Mouse (Mus musculus) stomach, postnatal 0 days (tissue): ENCODE results near the gene Paqr7. TPM values are rescaled to one million over a fixed set of nuclear protein-coding genes. Genes with fewer than 3 reads are reported as not detected.

Experiments used
- ATAC-seq: fragments of 200-750 bp; cut with Nextera tagmentation; 2 replicates; pipeline ENCODE4 v1.8.0; 2017; ENCODE audit not compliant: low FRiP score, low TSS enrichment
- DNase-seq: peaks from one replicate; pipeline ENCODE4 v3.0.0-alpha.2; 2016; ENCODE audit warnings: low spot score
- H3K27ac ChIP-seq: fragments of 300-500 bp; sonication (generic); replicated peaks from 2 replicates; pipeline ENCODE4 v1.5.1; 2014; ENCODE audit warnings: mild to moderate bottlenecking, control low read depth
- H3K27me3 ChIP-seq: fragments of 300-500 bp; sonication (generic); 2 replicates; pipeline ENCODE4 v1.6.1; 2014; ENCODE audit warnings: low read length; ENCODE audit not compliant: control insufficient read depth, insufficient read depth
- H3K36me3 ChIP-seq: fragments of 300-500 bp; sonication (generic); 2 replicates; pipeline ENCODE4 v1.6.1; 2014; ENCODE audit warnings: low read length, mixed read lengths; ENCODE audit not compliant: control insufficient read depth, insufficient read depth
- H3K4me1 ChIP-seq: fragments of 300-500 bp; sonication (generic); replicated peaks from 2 replicates; pipeline ENCODE4 v1.6.1; 2014; ENCODE audit warnings: antibody characterized with exemption; ENCODE audit not compliant: control insufficient read depth, insufficient read depth
- H3K4me2 ChIP-seq: fragments of 300-500 bp; sonication (generic); replicated peaks from 2 replicates; pipeline ENCODE4 v1.6.1; 2014; ENCODE audit warnings: low read depth, mild to moderate bottlenecking, control low read depth, moderate library complexity
- H3K4me3 ChIP-seq: fragments of 300-500 bp; sonication (generic); 2 replicates; pipeline ENCODE4 v1.5.1; 2014; ENCODE audit warnings: low read depth, low read length, control low read depth
- H3K9ac ChIP-seq: fragments of 300-500 bp; sonication (generic); 2 replicates; pipeline ENCODE4 v1.6.1; 2014; ENCODE audit warnings: mild to moderate bottlenecking, low read length, control low read depth, mixed read lengths
- H3K9me3 ChIP-seq: fragments of 300-500 bp; sonication (generic); 2 replicates; pipeline ENCODE4 v1.6.1; 2016; ENCODE audit warnings: low read length; ENCODE audit not compliant: control insufficient read depth
- CTCF ChIP-seq: IDR thresholded peaks from 2 replicates; pipeline ENCODE4 v1.5.1; 2016; ENCODE audit warnings: antibody characterized with exemption, low read depth, mild to moderate bottlenecking, moderate library complexity
- EP300 ChIP-seq: optimal IDR thresholded peaks from 2 replicates; pipeline ENCODE3; 2016; ENCODE audit warnings: antibody characterized with exemption
- WGBS: fragments of 180-500 bp; shearing (Covaris S2); extraction: QIAGEN DNeasy Blood & Tissue Kit; methylation state at CpG from one replicate; pipeline ENCODE4 v1.1.7; 2014; 5-methylcytosine and 5-hydroxymethylcytosine counted together
- polyA plus RNA-seq: library from polyadenylated mRNA; unstranded; fragments of >200 nt; fragmentation: Nextera tagmentation; extraction: Ambion mirVana; gene quantifications from 2 replicates; pipeline ENCODE4 v1.2.1, GENCODE M21; 2015

The Paqr7 gene
- polyA plus RNA-seq, 1 experiment from 2014 or later = 51.8 TPM

- Histone ChIP-seq H3K4me1 (no peaks in the 10 kb centered on the region), H3K9ac (no peak overlapping the region), H3K27me3 (no peaks in the 10 kb centered on the region), H3K4me2 (no peak overlapping the region), H3K9me3 (no peaks in the 10 kb centered on the region), H3K4me3 (no peak overlapping the region), H3K36me3 (0 out of 2 replicates have a peak, but pooled peaks cover 3% of the 10 kb centered on the region), H3K27ac (no peak overlapping the region)
- DNase-seq (no peak), ATAC-seq (0 out of 2 replicates have a peak, but pooled peaks have one; percentile 14)
- no peak for TF ChIP-seq CTCF
- TF ChIP-seq EP300 = no peak
- WGBS = 78% methylated on average over 4 of the region's 4 CpGs
These were observed 7.3 kb downstream of the Paqr7 start for GRCm38 (mm10) chr4:134503686-134504357.

- Histone ChIP-seq H3K4me2 (no peak overlapping the region), H3K9me3 (no peaks in the 10 kb centered on the region), H3K27me3 (no peaks in the 10 kb centered on the region), H3K27ac (no peak overlapping the region), H3K4me3 (no peak overlapping the region), H3K36me3 (0 out of 2 replicates have a peak, but pooled peaks cover 3% of the 10 kb centered on the region), H3K9ac (no peak overlapping the region), H3K4me1 (no peaks in the 10 kb centered on the region)
- ATAC-seq (no peak), DNase-seq (no peak)
- 85% methylated on average over 4 of the region's 4 CpGs for WGBS
- TF ChIP-seq EP300 (no peak), CTCF (no peak)
These were observed 8.8 kb downstream of the Paqr7 start for GRCm38 (mm10) chr4:134505303-134505789.

GRCm38 (mm10) chr4:134505966-134506594 lies 9.6 kb downstream of the Paqr7 start:
- no peak overlapping the region for H3K4me3 ChIP-seq
- H3K36me3 ChIP-seq = 0 out of 2 replicates have a peak, but pooled peaks cover 3% of the 10 kb centered on the region
- H3K9me3 ChIP-seq = no peaks in the 10 kb centered on the region
- WGBS = 70% methylated on average over 3 of the region's 4 CpGs
- no peaks in the 10 kb centered on the region for H3K27me3 ChIP-seq
- TF ChIP-seq CTCF = 0 out of 2 replicates have a peak, but pooled peaks have one; percentile 3
- TF ChIP-seq EP300 = no peak
- ATAC-seq (no peak), DNase-seq (no peak)
- no peak overlapping the region for H3K4me2 ChIP-seq
- H3K4me1 ChIP-seq = 0 out of 2 replicates have a peak, but pooled peaks cover 1% of the 10 kb centered on the region
- H3K27ac ChIP-seq = no peak overlapping the region
- H3K9ac ChIP-seq = no peak overlapping the region

GRCm38 (mm10) chr4:134506713-134507112 lies 10.2 kb downstream of the Paqr7 start:
- Histone ChIP-seq H3K4me1 (0 out of 2 replicates have a peak, but pooled peaks cover 2% of the 10 kb centered on the region), H3K4me2 (no peak overlapping the region), H3K4me3 (no peak overlapping the region), H3K27me3 (no peaks in the 10 kb centered on the region), H3K9me3 (no peaks in the 10 kb centered on the region), H3K36me3 (0 out of 2 replicates have a peak, but pooled peaks cover 3% of the 10 kb centered on the region), H3K27ac (no peak overlapping the region), H3K9ac (no peak overlapping the region)
- TF ChIP-seq EP300 (no peak), CTCF (no peak)
- WGBS = 85% methylated on average over 19 of the region's 19 CpGs
- ATAC-seq (no peak), DNase-seq (no peak)

GRCm38 (mm10) chr4:134510396-134510795 lies 13.9 kb downstream of the Paqr7 start:
- DNase-seq = no peak
- ATAC-seq = 0 out of 2 replicates have a peak, but pooled peaks have one; percentile 0

More at GRCm38 (mm10) chr4:134510396-134510795, 13.9 kb downstream of the Paqr7 start:
- H3K27me3 ChIP-seq = no peaks in the 10 kb centered on the region
- H3K9me3 ChIP-seq = no peaks in the 10 kb centered on the region
- 0 out of 2 replicates have a peak, but pooled peaks cover 3% of the 10 kb centered on the region for H3K36me3 ChIP-seq
- no peak overlapping the region for H3K9ac ChIP-seq
- no peak for TF ChIP-seq CTCF
- no peak for TF ChIP-seq EP300
- no peak overlapping the region for H3K4me3 ChIP-seq
- 81% methylated on average over 4 of the region's 4 CpGs for WGBS
- no peak overlapping the region for H3K27ac ChIP-seq
- 0 out of 2 replicates have a peak, but pooled peaks cover 2% of the 10 kb centered on the region for H3K4me1 ChIP-seq
- H3K4me2 ChIP-seq = no peak overlapping the region; the same call in 1 of the 2 replicates
